Mouse (Mus musculus) urinary bladder, postnatal 36 days (tissue): ENCODE data around the gene Bcl2l1.

ENCODE experiments used
- DNase-seq, 2 experiments: peaks; one replicate each; pipeline ENCODE4 v3.0.0; 2022; ENCODE audit warnings: low spot score in 2 of 2, mixed read lengths in 1 of 2

Bcl2l1 gene

DNA sequence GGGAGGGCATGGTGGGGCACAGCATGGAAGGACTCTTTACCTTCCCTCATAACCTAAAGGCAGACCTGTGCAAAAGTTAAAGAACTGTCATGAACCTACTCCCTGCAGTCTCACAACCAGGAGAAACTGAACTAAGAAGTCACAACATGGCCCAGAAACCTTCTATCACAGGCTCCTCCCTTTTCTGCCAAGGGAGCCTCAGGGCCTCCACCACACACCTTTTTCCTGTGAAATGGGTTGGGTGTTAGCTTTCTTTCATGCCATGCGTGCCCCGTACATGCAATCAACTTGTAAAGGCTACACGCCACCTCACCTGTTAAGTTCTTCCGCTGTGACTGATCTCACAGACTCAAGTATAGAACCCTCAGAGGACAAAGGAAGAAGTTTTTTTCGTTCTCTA lies 28.4 kb downstream of the Bcl2l1 start:
- no peak for DNase-seq

DNA sequence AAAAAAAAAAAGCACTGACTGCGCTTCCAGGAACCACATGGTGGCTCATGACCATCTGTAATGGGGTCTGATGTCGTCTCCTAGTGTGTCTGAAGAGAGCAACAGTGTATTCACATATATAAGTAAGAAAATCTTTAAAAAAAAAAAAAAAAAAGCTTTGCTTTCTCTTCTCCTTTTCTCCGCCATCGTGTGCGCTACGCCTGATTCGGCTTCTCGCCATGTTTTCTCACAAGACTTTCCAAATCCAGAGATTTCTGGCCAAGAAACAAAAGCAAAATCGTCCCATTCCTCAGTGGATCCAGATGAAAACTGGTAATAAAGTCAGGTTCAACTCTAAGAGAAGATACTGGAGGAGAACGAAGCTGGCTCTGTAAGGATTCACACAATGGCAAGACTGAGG lies 29.2 kb downstream of the Bcl2l1 start:
- DNase-seq: no peak

DNA sequence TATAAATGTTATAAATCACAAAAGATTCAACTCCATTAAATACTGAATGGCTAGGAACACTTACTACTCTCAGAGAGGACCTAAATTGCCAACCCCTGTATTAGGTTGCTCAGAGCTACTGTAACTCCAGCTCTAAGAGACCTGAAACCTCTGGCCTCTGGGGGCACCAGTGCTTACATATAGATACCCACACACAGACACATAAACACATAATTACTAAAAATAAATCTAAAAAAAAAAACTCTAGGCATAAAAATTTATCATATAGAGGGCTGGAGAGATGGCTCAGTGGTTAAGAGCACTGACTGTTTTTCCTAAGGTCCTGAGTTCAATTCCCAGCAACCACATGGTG lies 30.8 kb downstream of the Bcl2l1 start:
- DNase-seq: no peak

DNA sequence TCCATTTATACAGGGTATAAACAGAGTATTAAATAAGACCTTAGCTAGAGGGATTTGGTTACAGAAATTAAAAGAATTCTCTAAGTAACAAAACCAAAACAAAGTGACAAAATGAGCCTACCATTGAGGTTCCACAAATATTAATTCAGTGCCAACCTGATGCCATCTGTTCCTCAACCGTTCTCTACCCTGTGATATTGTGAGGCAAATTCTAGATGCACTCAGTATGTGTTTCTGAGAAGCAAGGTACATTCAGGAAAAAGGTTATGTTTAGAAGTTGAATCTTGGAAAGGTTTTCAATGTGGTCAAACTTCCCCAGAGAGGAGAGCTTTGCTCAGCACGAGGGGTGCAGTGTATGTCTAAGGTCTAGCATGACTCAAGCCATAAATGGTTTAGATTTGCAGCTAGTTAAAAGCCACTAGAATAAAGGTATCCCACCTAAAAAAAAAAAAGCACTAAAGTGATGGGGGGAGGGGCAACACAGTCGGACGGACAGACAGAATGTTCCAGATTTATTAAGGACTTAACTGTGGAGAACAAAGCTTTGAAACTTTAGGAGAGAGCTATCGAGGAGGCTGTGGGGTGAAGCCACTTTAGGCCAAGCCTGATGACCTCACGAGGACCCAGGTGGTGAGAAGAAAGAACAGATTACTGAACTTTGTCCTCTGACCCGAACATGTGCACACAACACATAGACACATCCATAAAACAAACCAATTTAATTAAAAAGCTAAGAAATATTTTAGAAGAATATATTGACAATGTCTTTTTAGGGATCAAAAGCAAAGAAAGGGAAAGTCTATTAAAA lies 31.4 kb downstream of the Bcl2l1 start:
- no peak for DNase-seq

DNA sequence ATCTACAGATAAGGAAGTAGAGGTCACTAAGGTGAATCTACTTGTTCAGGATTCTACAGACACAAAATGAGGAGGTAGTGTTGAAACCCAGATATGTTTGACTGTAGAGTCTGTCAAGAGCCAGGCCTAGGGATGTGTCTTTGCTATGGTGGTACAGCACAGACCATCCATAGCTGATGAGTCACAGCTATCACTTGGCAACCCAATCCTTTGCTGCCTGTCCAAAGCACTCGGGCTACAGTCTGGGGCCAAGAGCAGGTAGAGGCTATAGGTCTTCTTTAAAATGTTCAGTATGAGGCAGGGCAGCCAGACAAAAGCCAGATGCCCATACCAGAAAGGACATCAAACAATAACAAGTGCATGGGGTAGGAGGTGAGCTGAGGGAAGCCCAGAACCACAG lies 33.9 kb downstream of the Bcl2l1 start:
- no peak for DNase-seq

DNA sequence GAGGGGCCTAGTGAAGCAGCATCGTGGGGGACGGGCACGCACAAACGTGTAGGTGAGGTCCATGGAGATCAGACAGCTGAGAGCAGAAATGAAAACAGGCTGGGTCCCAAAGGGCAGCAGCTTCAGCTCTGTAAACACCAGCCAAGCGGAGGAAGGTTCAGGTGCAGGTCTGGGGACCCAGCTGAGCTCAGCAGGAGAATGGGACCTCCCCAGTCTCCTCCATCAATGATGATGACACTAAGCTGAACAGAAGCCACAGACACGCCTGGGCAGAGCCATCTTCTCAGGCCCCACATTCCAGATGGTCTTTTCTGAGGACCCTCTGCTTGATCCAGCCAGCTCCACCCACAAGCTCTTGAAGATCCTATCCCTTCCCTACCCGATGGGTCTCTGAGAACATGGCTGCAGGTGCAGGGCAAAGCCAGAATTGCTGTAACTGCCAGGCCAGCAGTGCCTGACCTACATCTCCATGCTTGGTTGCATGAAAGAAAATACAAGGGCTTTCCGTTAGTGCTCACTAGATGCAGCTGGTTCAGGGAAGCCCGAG lies 37.2 kb downstream of the Bcl2l1 start:
- no peak for DNase-seq

DNA sequence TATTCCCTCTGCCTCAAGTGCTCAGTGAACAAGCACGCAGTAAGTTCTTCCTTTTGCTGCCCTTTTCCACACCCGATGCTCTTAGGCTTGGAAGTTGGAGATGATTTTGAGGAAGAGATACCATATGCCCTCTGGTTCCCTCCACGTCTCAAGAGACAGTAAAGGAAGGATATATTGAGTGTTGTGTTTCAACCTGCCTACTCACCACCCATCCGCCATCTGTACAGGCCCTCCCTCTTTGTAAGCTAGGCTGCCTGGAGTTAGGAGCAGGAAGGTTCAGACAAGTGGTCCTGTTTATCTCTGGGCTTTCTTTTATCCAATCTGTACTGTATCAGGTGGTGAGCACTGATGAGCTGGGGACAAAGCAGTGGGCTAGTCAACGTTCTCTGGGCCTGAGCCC lies 38.1 kb downstream of the Bcl2l1 start:
- no peak for DNase-seq

DNA sequence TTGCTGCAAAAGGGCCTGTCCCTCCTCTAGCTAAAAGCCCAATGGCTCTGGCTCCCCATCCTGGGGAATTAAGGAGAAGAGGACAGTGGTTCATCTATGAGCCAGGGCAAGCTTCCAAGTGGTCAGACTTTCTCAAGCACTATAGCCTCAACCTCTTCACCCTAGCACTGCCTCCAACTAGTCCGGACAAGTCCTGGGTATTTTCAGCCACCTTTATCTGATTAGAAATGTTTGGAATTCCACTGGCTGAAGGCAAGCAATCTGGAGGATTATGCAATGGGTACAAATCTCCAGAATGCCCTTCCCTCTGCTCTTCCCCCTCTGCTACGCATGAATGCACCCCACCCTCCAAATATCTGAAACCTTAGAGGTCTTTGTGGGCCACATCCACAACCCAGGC lies 39.1 kb downstream of the Bcl2l1 start:
- DNase-seq: peak in 1 of 2 experiments; percentile 40

DNA sequence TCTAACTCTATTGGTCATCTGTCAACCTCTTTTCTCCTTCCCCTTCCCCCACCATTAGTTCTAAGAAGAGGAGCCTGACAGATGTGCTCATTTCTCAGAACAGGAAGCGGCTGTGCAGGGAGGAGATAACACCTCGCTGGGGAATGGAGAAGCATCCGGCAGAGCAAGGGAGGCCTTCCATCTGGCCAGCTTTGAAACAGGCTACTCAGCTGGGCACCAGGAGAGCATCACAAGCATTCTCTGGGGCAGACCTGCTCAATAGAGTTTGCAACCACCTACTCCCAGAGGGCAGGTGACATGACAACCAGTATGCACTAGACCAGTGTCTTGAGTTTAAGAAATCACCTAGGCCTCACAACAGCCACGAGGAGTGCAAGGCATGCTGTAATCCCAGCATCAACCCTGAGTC lies 41.9 kb downstream of the Bcl2l1 start:
- DNase-seq: no peak

DNA sequence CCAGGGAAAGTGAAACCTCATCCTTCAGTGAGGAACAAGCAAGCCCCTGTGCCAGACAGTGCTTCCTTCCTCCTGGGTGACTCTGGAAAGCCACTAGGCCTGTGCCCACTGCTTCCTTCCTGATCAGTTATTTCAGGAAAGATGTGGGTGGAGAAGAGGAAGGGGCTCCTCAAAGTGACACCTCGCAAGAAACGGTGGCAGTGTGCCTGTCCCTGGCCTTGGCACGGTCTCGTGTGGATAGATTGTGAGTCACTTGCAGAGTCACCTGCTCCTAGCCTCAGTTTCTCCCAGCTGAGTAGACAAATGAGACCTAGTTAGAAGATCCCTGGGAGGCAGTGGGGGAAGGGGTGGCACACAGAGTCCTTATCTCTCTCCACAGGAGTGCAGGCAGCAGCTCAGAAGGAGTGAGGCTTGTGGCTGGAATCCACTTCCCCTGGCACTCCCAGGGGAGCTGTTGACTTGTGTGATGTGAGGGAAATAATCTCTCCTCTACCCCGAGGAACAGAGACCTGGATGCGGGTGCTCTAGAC lies 42.6 kb downstream of the Bcl2l1 start:
- DNase-seq: no peak

DNA sequence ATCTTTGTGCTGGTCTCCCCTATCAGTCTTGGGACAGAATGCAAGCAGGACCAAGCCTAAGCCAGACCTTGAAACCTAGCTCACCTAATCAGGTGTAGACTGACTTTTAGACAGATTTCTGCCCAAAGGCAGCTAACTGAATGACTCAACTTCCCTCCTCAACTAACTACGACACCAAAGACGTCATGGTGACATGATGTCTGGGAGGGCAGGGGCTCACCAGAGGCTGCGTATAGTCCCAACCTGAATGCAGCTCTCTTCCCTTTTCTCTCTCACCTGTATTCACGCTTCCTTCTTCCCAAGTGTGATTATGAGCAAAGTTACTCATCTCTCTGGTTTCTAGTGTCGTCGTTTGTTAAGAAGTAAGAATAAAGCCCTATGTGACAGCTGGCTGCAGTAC lies 44.0 kb downstream of the Bcl2l1 start:
- no peak for DNase-seq

DNA sequence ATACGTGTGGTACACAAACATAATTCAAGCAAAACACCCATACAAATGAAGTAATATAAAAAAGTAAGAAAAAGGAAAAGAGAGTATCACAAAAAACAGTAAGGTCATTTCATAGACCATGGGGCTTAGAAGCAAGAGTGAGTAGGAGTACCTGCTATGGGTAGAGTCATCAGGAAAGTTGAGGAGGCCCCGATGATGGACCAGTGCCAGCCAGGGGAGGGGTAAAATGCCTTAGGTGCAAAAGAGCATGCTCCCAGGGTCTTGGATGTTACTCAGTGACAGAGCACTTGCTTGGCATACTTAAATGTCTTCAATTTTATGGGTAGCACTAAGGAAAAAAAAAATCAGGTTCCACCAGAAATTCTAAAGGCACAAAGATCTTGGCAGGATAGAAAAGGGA lies 44.4 kb downstream of the Bcl2l1 start:
- DNase-seq: no peak

DNA sequence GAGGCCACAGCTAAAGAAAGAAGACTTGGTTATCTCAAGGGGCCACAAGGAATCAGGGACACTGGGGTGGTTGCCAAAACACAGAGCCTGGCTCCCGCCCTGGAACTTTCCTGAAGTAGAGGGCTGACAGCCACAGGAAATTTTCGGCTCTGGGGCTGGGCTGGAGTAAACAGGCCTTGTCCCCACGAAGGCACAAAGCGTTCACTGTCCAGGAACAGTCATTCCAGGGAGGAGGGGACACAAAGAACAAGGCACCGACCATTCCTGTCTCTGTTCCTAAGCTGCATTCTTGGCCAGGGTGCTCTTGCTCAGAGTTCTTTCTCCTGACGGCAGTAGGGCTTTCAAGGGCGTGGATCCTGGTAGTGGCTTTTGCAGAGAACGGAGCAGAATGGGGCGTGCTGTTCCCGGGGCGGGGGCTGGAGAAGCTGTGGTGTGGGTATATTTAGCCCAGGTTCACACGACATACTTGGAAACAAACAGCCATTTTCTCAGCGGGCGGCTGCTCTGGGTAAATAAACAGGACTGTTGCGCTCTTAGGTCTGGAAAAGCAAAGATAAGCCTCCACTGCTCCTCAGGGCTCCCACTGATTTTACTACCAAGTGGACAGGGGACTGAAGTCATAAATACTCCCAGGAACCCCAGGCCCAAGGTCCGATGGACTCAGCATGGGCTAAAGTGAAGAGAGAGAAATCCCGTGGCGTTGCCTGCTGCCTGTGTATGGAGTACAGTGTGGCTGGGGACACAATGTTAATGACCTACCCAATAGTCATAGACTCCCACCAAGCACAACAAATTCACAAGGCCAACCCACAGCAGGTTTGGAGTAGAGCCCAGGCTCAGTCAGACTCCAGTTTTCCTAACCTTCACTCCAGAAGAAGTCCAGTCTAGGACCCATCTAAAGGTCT lies 45.8 kb downstream of the Bcl2l1 start:
- peak; percentile 46 to 76 for DNase-seq

DNA sequence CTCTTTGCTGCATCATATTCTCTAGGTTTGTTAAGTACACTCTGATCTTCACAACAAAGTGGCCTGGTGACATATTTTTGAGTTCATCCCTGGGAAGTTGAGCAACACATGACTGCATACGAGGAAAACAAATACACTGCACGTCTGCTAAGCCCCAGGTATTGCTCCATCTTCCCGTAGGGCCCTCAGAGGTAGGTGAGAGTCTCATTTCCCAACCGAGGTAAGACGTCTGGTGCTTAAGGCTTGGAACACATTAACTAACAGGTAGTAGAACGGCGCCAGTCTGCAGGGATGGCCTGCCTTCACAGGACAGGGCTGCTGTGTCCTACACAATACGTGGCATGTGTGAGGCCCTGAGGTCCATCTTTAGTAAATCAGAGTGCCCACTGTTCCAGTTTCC lies 46.9 kb downstream of the Bcl2l1 start:
- DNase-seq: no peak

DNA sequence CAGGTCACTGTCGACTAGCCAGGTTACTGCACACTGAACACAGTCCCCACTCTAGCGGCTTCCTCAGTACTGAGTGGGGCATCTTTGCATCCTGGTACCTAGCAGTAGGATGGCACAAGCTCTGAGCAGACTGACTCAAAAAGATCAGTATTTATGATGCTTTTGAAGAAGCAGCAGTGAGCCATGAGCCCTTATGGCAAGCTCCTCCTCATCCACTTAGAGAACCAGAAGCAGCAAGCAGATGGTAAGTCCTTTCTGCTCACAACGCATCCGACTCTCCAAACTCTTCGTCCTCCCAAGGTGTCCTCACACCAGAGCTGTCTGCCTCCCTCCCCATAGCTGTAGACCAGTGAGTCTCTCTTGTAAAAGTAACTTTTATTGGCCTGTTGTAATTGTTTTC lies 48.3 kb downstream of the Bcl2l1 start:
- DNase-seq: no peak

DNA sequence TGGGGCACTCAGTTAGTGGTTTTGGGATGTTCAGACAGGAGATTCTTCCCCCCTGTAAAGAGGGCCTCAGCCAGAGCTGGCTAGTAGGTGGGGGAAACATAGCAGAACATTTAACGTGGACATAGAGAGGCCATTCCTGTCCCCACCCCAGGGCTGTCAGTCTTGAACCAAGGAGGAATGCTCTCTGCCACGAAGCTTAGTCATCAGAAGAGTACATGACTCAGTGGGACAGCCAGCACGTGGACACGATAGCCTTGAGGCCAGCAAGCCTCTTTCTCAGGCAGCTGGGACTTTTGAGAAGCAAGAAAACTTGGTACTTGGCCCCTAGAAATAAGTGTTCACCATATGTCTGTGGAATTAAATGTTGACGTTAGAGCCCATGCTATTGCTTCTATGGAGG lies 48.9 kb downstream of the Bcl2l1 start:
- DNase-seq: no peak

DNA sequence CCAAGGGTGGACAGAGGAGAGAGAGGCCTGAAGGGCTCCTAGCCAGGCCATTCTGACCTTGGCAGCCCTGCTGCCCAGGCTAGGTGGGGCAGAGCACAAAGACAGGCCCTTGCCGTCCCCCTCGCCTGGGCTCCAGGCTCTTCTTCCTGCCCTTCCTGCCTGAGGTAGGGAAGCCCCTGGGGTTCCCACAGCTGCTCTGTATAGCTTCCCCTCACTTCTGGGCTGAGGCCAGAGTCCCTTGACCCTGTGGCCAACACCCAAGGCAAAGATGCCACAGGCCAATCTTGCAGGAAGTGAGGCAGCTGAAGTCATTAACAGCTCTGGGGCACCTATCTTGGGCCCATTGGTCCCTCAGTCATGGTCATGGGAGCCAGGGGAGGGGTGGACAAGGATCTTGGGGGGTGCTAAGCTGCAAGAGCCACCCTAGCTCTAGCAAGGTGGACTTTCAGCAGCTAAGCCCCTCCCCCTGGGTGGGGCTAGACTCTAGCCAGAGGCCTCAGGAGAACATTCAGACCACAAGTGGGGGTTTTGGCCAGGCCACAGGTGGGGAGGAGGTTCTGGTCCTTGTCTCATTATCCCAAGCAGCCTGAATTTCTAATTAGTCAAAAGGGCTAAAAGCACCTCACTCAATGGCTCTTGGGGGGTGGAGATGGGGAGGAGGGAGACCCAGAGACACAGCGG lies 50.4 kb downstream of the Bcl2l1 start:
- no peak for DNase-seq

DNA sequence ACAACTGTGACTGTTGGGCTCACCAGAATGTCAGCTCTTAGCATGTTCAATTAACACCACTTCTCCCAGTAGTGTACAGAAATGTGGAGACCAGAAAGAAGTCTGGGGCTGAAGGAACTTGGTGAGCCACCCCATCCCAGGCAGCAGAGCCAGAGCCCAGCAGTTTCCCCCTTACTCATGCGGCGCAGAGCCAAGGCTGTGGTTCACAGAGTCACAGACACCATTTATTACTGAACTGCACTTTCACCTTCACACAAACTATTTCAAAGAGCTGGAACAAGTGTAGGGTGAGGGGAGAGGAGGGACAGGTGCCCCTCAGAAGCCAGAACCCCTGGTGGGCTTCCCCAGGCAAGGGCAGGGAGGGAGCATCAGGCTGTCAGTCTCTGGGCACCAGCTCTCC lies 51.1 kb downstream of the Bcl2l1 start:
- no peak for DNase-seq

DNA sequence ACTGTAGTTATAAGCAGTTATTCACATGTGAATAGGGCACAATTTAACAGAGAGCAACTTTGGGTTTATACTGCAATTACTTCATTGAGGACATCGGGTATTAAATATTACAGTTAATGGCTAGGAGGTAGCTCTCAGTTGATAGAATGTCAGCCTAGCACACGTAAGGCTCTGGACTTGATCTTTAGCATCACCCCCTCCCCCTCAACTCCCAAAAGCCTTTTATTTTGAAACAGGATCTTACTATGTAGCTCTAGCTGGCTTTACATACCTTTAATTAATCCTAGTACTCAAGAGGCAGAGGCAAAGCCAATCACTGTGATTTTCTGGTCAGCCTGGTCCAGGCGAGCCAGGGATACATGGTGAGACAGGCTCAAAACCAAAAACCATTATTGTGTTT lies 54.4 kb downstream of the Bcl2l1 start:
- no peak for DNase-seq

DNA sequence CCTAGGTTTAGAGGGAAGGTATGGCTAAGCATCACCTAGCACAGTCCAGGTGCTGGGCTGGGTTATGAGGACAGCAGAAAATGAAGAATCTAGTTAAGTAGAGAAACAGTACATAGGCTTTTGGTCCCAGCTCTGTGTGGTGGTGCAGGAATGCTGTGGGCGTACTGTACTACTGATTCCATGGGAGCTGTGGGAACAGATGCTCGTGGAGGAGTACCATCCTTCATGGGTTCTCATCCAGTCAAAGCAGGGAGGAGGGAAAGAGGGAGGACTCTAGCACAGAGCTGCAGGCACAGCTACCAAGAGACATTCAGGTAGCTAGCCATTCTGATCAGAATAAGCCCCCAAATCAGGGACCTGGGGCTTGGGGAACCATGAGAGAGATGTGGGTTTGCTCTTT lies 55.1 kb downstream of the Bcl2l1 start:
- no peak for DNase-seq

DNA sequence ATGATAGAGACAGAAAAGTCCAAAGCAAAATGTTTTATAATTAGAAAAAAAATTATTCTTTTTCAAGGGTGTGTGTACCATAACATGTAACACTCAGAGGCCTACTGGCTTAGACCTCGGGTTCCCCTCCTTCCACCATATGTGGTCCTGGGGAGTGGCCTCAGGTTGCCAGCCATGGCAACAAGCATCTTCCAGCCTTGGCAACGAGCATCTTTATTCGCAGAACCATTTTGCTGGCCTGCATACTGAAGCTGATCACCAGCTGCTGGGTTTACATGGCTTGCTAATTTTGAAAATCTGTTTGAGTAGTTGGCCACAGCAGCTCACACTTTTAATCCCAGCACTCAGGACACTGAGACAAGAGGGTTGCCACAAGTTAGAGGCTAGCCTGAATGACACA lies 55.5 kb downstream of the Bcl2l1 start:
- DNase-seq: no peak

DNA sequence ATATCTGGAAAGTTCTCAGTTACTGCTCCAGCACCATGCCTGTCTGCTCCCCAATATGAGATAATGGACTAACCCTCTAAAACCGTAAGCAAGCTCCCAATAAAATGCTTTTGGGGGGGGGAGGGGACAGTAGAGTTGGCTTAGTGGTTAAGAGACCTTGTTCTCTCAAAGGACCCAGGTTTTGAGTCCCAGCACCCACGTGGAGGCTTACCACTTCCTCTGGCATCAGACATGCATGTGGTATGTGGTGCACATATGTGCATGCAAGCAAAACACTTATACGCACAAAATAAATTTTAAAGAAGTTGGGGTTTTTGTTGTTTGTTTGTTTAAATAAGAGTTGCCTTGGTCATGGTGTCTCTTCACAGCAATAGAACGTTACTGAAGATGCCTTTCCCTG lies 56.2 kb downstream of the Bcl2l1 start:
- DNase-seq: no peak
